Mouse (Mus musculus) lung, adult 2 months (tissue): ENCODE results near the gene Galnt6.

Experiments
- CTCF ChIP-seq: fragments of 200-500 bp; IDR thresholded peaks from 2 replicates; pipeline ENCODE4 v1.5.1; 2011; ENCODE audit warnings: mild to moderate bottlenecking, low read length, control low read depth; ENCODE audit not compliant: insufficient read depth
- POLR2A ChIP-seq: fragments of 200-500 bp; IDR thresholded peaks from 2 replicates; pipeline ENCODE4 v1.6.1; 2011; ENCODE audit warnings: low read depth, mild to moderate bottlenecking, control low read depth, low read length, borderline replicate concordance; ENCODE audit errors: extremely low read depth

- TF ChIP-seq CTCF (no peak), POLR2A (no peak)
Observed at GRCm38 (mm10) chr15:100685849-100686248, 43.3 kb downstream of the Galnt6 start.
